Mouse (Mus musculus): Measurements from ENCODE around the gene AC170998.1. TPM values are rescaled to one million over a fixed set of nuclear protein-coding genes. Genes with fewer than 3 reads are reported as not detected.

AC170998.1 gene
- polyA plus RNA-seq, 1 experiment from 2014 or later, result 2.3 TPM

GRCm38 (mm10) chr17:28701171-28701570 is 24.7 kb upstream of the AC170998.1 start:
- WGBS, result 97% methylated on average over 4 of the region's 4 CpGs
- H3K9ac ChIP-seq (ENCODE audit: low read depth, low read length), result no peak overlapping the region
- ATAC-seq, result no peak
- no peaks in the 10 kb centered on the region for H3K27me3 ChIP-seq (ENCODE audit: control insufficient read depth, insufficient read depth, low read depth, low read length)
- H3K9me3 ChIP-seq (replicated peaks; ENCODE audit: control insufficient read depth, low read length, poor library complexity, severe bottlenecking), result no peaks in the 10 kb centered on the region
- H3K4me3 ChIP-seq (ENCODE audit: low read depth, low read length), result no peak overlapping the region
- no peak overlapping the region for H3K27ac ChIP-seq (ENCODE audit: low read length)
- no peak overlapping the region for H3K4me2 ChIP-seq (ENCODE audit: low read length)
- no peaks in the 10 kb centered on the region for H3K36me3 ChIP-seq (ENCODE audit: control insufficient read depth, insufficient read depth, low read length)
- peaks cover 18% of the 10 kb centered on the region for H3K4me1 ChIP-seq (ENCODE audit: control insufficient read depth, insufficient read depth, low read length)

GRCm38 (mm10) chr17:28701737-28702136 is 24.1 kb upstream of the AC170998.1 start:
- WGBS, result 92% methylated on average over 3 of the region's 3 CpGs
- no peaks in the 10 kb centered on the region for H3K9me3 ChIP-seq (replicated peaks; ENCODE audit: control insufficient read depth, low read length, poor library complexity, severe bottlenecking)
- no peaks in the 10 kb centered on the region for H3K36me3 ChIP-seq (ENCODE audit: control insufficient read depth, insufficient read depth, low read length)
- H3K4me1 ChIP-seq (ENCODE audit: control insufficient read depth, insufficient read depth, low read length), result peaks cover 15% of the 10 kb centered on the region
- no peak overlapping the region for H3K4me2 ChIP-seq (ENCODE audit: low read length)
- no peak overlapping the region for H3K27ac ChIP-seq (ENCODE audit: low read length)
- H3K4me3 ChIP-seq (ENCODE audit: low read depth, low read length), result no peak overlapping the region
- no peak for ATAC-seq
- H3K27me3 ChIP-seq (ENCODE audit: control insufficient read depth, insufficient read depth, low read depth, low read length), result no peaks in the 10 kb centered on the region
- H3K9ac ChIP-seq (ENCODE audit: low read depth, low read length), result no peak overlapping the region

- Histone ChIP-seq H3K36me3 (ENCODE audit: control insufficient read depth, insufficient read depth, low read length) (no peaks in the 10 kb centered on the region), H3K27ac (ENCODE audit: low read length) (no peak overlapping the region), H3K4me3 (ENCODE audit: low read depth, low read length) (no peak overlapping the region), H3K4me2 (ENCODE audit: low read length) (no peak overlapping the region), H3K4me1 (ENCODE audit: control insufficient read depth, insufficient read depth, low read length) (peaks cover 8% of the 10 kb centered on the region), H3K27me3 (ENCODE audit: control insufficient read depth, insufficient read depth, low read depth, low read length) (no peaks in the 10 kb centered on the region), H3K9ac (ENCODE audit: low read depth, low read length) (no peak overlapping the region), H3K9me3 (replicated peaks; ENCODE audit: control insufficient read depth, low read length, poor library complexity, severe bottlenecking) (no peaks in the 10 kb centered on the region)
- WGBS, result 75% methylated on average over 2 of the region's 2 CpGs
- ATAC-seq, result no peak
Measured at GRCm38 (mm10) chr17:28702646-28703045, 23.2 kb upstream of the AC170998.1 start.

GRCm38 (mm10) chr17:28706697-28707096 is 19.2 kb upstream of the AC170998.1 start:
- H3K9ac ChIP-seq (ENCODE audit: low read depth, low read length), result no peak overlapping the region
- H3K4me2 ChIP-seq (ENCODE audit: low read length), result no peak overlapping the region
- no peaks in the 10 kb centered on the region for H3K36me3 ChIP-seq (ENCODE audit: control insufficient read depth, insufficient read depth, low read length)
- H3K27me3 ChIP-seq (ENCODE audit: control insufficient read depth, insufficient read depth, low read depth, low read length), result no peaks in the 10 kb centered on the region
- no peak overlapping the region for H3K27ac ChIP-seq (ENCODE audit: low read length)
- no peak for ATAC-seq
- H3K4me3 ChIP-seq (ENCODE audit: low read depth, low read length), result no peak overlapping the region
- H3K9me3 ChIP-seq (replicated peaks; ENCODE audit: control insufficient read depth, low read length, poor library complexity, severe bottlenecking), result no peaks in the 10 kb centered on the region
- WGBS, result 55% methylated on average over 1 of the region's 1 CpGs
- H3K4me1 ChIP-seq (ENCODE audit: control insufficient read depth, insufficient read depth, low read length), result peaks cover 4% of the 10 kb centered on the region; the same call in 1 of the 2 replicates

GRCm38 (mm10) chr17:28707136-28707627 is 18.7 kb upstream of the AC170998.1 start:
- no peaks in the 10 kb centered on the region for H3K9me3 ChIP-seq (replicated peaks; ENCODE audit: control insufficient read depth, low read length, poor library complexity, severe bottlenecking)
- no peak overlapping the region for H3K27ac ChIP-seq (ENCODE audit: low read length)
- H3K36me3 ChIP-seq (ENCODE audit: control insufficient read depth, insufficient read depth, low read length), result no peaks in the 10 kb centered on the region
- ATAC-seq, result no peak
- H3K4me1 ChIP-seq (ENCODE audit: control insufficient read depth, insufficient read depth, low read length), result peaks cover 4% of the 10 kb centered on the region; the same call in 1 of the 2 replicates
- H3K4me3 ChIP-seq (ENCODE audit: low read depth, low read length), result no peak overlapping the region
- no peaks in the 10 kb centered on the region for H3K27me3 ChIP-seq (ENCODE audit: control insufficient read depth, insufficient read depth, low read depth, low read length)
- WGBS, result 90% methylated on average over 3 of the region's 3 CpGs
- no peak overlapping the region for H3K4me2 ChIP-seq (ENCODE audit: low read length)
- no peak overlapping the region for H3K9ac ChIP-seq (ENCODE audit: low read depth, low read length)

- Histone ChIP-seq H3K4me2 (ENCODE audit: low read length) (no peak overlapping the region), H3K9ac (ENCODE audit: low read depth, low read length) (no peak overlapping the region), H3K9me3 (replicated peaks; ENCODE audit: control insufficient read depth, low read length, poor library complexity, severe bottlenecking) (no peaks in the 10 kb centered on the region), H3K4me3 (ENCODE audit: low read depth, low read length) (no peak overlapping the region), H3K27me3 (ENCODE audit: control insufficient read depth, insufficient read depth, low read depth, low read length) (no peaks in the 10 kb centered on the region), H3K36me3 (ENCODE audit: control insufficient read depth, insufficient read depth, low read length) (no peaks in the 10 kb centered on the region), H3K4me1 (ENCODE audit: control insufficient read depth, insufficient read depth, low read length) (peaks cover 4% of the 10 kb centered on the region; the same call in 1 of the 2 replicates), H3K27ac (ENCODE audit: low read length) (no peak overlapping the region)
- no peak for ATAC-seq
- WGBS, result 97% methylated on average over 2 of the region's 2 CpGs
Measured at GRCm38 (mm10) chr17:28707816-28708215, 18.1 kb upstream of the AC170998.1 start.

GRCm38 (mm10) chr17:28708989-28709388 is 16.9 kb upstream of the AC170998.1 start:
- Histone ChIP-seq H3K4me1 (ENCODE audit: control insufficient read depth, insufficient read depth, low read length) (peaks cover 4% of the 10 kb centered on the region; the same call in 1 of the 2 replicates), H3K9me3 (replicated peaks; ENCODE audit: control insufficient read depth, low read length, poor library complexity, severe bottlenecking) (no peaks in the 10 kb centered on the region), H3K27ac (ENCODE audit: low read length) (no peak overlapping the region), H3K9ac (ENCODE audit: low read depth, low read length) (no peak overlapping the region), H3K4me3 (ENCODE audit: low read depth, low read length) (no peak overlapping the region), H3K4me2 (ENCODE audit: low read length) (no peak overlapping the region), H3K36me3 (ENCODE audit: control insufficient read depth, insufficient read depth, low read length) (peaks cover 4% of the 10 kb centered on the region), H3K27me3 (ENCODE audit: control insufficient read depth, insufficient read depth, low read depth, low read length) (no peaks in the 10 kb centered on the region)
- no peak for ATAC-seq
- 46% methylated on average over 2 of the region's 2 CpGs for WGBS

- Histone ChIP-seq H3K9me3 (replicated peaks; ENCODE audit: control insufficient read depth, low read length, poor library complexity, severe bottlenecking) (no peaks in the 10 kb centered on the region), H3K4me1 (ENCODE audit: control insufficient read depth, insufficient read depth, low read length) (peaks cover 4% of the 10 kb centered on the region; the same call in 1 of the 2 replicates), H3K4me2 (ENCODE audit: low read length) (no peak overlapping the region), H3K4me3 (ENCODE audit: low read depth, low read length) (no peak overlapping the region), H3K9ac (ENCODE audit: low read depth, low read length) (no peak overlapping the region), H3K27me3 (ENCODE audit: control insufficient read depth, insufficient read depth, low read depth, low read length) (no peaks in the 10 kb centered on the region), H3K36me3 (ENCODE audit: control insufficient read depth, insufficient read depth, low read length) (peaks cover 7% of the 10 kb centered on the region), H3K27ac (ENCODE audit: low read length) (no peak overlapping the region)
- WGBS, result 94% methylated on average over 8 of the region's 8 CpGs
- ATAC-seq, result no peak
Measured at GRCm38 (mm10) chr17:28709552-28710290, 16.2 kb upstream of the AC170998.1 start.

- H3K27ac ChIP-seq (ENCODE audit: low read length), result no peak overlapping the region
- 95% methylated on average over 8 of the region's 8 CpGs for WGBS
- no peaks in the 10 kb centered on the region for H3K9me3 ChIP-seq (replicated peaks; ENCODE audit: control insufficient read depth, low read length, poor library complexity, severe bottlenecking)
- no peak overlapping the region for H3K4me3 ChIP-seq (ENCODE audit: low read depth, low read length)
- no peak overlapping the region for H3K9ac ChIP-seq (ENCODE audit: low read depth, low read length)
- H3K4me1 ChIP-seq (ENCODE audit: control insufficient read depth, insufficient read depth, low read length), result peaks cover 4% of the 10 kb centered on the region; the same call in 1 of the 2 replicates
- H3K36me3 ChIP-seq (ENCODE audit: control insufficient read depth, insufficient read depth, low read length), result peaks cover 7% of the 10 kb centered on the region
- H3K4me2 ChIP-seq (ENCODE audit: low read length), result no peak overlapping the region
- no peaks in the 10 kb centered on the region for H3K27me3 ChIP-seq (ENCODE audit: control insufficient read depth, insufficient read depth, low read depth, low read length)
- no peak for ATAC-seq
Measured at GRCm38 (mm10) chr17:28710291-28710688, 15.6 kb upstream of the AC170998.1 start.

Measured in midbrain, embryonic 16.5 days (tissue).